Mouse (Mus musculus) retina, adult 2 months (tissue): Measurements from ENCODE around the gene Arfrp1.

Experiments used
- DNase-seq: peaks from one replicate; pipeline ENCODE4 v3.0.0-alpha.2; 2012; ENCODE audit warnings: low read depth, low spot score

Arfrp1 gene

GRCm38 (mm10) chr2:181377230-181377629 lies 12.0 kb upstream of the Arfrp1 start:
- no peak for DNase-seq

GRCm38 (mm10) chr2:181375787-181376186 lies 10.6 kb upstream of the Arfrp1 start:
- DNase-seq: no peak

GRCm38 (mm10) chr2:181370001-181370400 lies 4.8 kb upstream of the Arfrp1 start:
- no peak for DNase-seq

GRCm38 (mm10) chr2:181365655-181366075 lies 461 bp upstream of the Arfrp1 start:
- DNase-seq: no peak

GRCm38 (mm10) chr2:181364487-181364859 lies 731 bp downstream of the Arfrp1 start:
- DNase-seq: no peak

GRCm38 (mm10) chr2:181363946-181364345 lies 1.3 kb downstream of the Arfrp1 start:
- no peak for DNase-seq

- no peak for DNase-seq
Observed at GRCm38 (mm10) chr2:181356780-181357179, 8.4 kb downstream of the Arfrp1 start.

GRCm38 (mm10) chr2:181342766-181343165 lies 22.4 kb downstream of the Arfrp1 start:
- DNase-seq: no peak

- no peak for DNase-seq
Observed at GRCm38 (mm10) chr2:181340426-181340825, 24.8 kb downstream of the Arfrp1 start.

- peak; percentile 34 for DNase-seq
Observed at GRCm38 (mm10) chr2:181334023-181334422, 31.2 kb downstream of the Arfrp1 start.

GRCm38 (mm10) chr2:181332542-181332941 lies 32.7 kb downstream of the Arfrp1 start:
- DNase-seq: no peak

- DNase-seq: no peak
Observed at GRCm38 (mm10) chr2:181326098-181326497, 39.1 kb downstream of the Arfrp1 start.

- DNase-seq: no peak
Observed at GRCm38 (mm10) chr2:181322136-181322535, 43.1 kb downstream of the Arfrp1 start.

GRCm38 (mm10) chr2:181320103-181320499 lies 45.1 kb downstream of the Arfrp1 start:
- DNase-seq: no peak

- DNase-seq: peak; percentile 80
Observed at GRCm38 (mm10) chr2:181319248-181320102, 45.7 kb downstream of the Arfrp1 start, which contains the start of gene Rtel1. Gene Rtel1, plus strand, starts transcription at chr2:181319739.

GRCm38 (mm10) chr2:181314080-181314810 lies 51.0 kb downstream of the Arfrp1 start, which contains the start of gene Stmn3:
Gene Stmn3, minus strand, starts transcription at chr2:181314500.
- no peak for DNase-seq

- no peak for DNase-seq
Observed at GRCm38 (mm10) chr2:181313344-181314079, 51.7 kb downstream of the Arfrp1 start.

- no peak for DNase-seq
Observed at GRCm38 (mm10) chr2:181313006-181313343, 52.2 kb downstream of the Arfrp1 start.

GRCm38 (mm10) chr2:181312435-181312834 lies 52.8 kb downstream of the Arfrp1 start:
- no peak for DNase-seq
